Mouse (Mus musculus): ENCODE data around the gene Nfatc2ip.

DNA sequence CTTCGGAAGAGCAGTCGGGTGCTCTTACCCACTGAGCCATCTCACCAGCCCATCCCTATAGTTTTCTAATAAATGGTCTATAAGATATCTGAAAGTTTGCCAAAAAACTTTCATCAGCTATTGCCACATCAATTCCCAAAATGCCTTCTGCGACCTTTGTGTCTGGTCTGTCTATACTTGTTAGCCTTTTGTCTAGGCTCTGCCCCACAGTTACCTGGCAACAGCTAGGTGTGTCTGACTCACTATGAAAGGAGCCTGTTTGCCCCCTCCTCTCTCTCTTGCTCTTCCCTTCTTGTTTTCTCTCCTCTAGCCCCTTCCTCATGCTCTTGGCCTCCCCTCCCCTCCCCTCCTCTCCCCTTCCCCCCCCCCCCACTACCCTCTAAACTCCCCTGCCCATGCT, 51.0 kb downstream of the Nfatc2ip start:
- TF ChIP-seq CTCF (conservative IDR thresholded peaks at IDR 0.05; ENCODE audit: low read length) (no peak), POU5F1 (IDR thresholded peaks at IDR 0.05; ENCODE audit: borderline replicate concordance, low read length) (no peak), NANOG (IDR thresholded peaks at IDR 0.05; ENCODE audit: borderline replicate concordance, low read length) (no peak)
